Comparison of ENCODE assay signal across 19 mouse cellular contexts in the genomic region with DNA sequence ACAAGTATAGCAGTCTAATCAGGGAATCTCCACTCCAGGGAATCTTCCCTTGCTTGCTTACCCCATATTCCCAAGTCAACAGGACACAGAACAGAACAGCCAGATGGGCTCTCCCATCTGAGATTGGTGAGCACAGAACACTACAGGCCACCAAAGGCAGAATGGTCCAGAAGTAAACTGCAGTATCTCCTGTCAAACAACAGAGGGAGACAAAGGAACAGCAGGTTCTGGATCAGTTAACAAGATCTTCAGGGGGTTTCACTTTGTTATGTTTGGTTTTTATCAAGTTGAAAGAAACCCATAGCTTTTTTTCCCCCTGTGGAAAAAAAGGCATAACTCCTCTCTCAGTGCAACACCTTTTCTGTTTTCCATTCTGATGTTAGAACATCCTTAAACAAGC.
"Had no signal": no experiment of that assay in that cellular context is flagged by ENCODE, and none has a peak within 500 bp of the region (broad histone marks: within the 10 kb centered on the region; RNA-seq: fewer than 3 reads in every experiment).

No protein-coding gene starts in this region.

- H3K9ac ChIP-seq: limb, embryonic 13.5 days; liver, embryonic 12.5 days; liver, embryonic 15.5 days; midbrain, embryonic 13.5 days had no signal

- H3K4me3 ChIP-seq: limb, embryonic 10.5 days; limb, embryonic 13.5 days; liver, embryonic 12.5 days; liver, embryonic 15.5 days; megakaryocyte, embryonic 14.5 days; midbrain, embryonic 10.5 days; midbrain, embryonic 13.5 days had no signal

- H3K4me1 ChIP-seq: limb, embryonic 10.5 days; limb, embryonic 13.5 days; liver, embryonic 12.5 days; liver, embryonic 15.5 days; megakaryocyte, embryonic 14.5 days; midbrain, embryonic 10.5 days; midbrain, embryonic 13.5 days had no signal

- H3K9me3 ChIP-seq: limb, embryonic 10.5 days; liver, embryonic 12.5 days; liver, embryonic 15.5 days had no signal

- H3K27ac ChIP-seq: limb, embryonic 10.5 days; limb, embryonic 13.5 days; liver, embryonic 12.5 days; liver, embryonic 15.5 days; midbrain, embryonic 10.5 days; midbrain, embryonic 13.5 days had no signal

- DNase-seq: kidney, adult 18-20 months; kidney, adult 9 months; kidney, postnatal 14 days; kidney, postnatal 4 days; lung, adult 2 months; lung, postnatal 36 days; retina, postnatal 1 day; thymus, adult 18-20 months; thymus, postnatal 14 days; thymus, postnatal 4 days had no signal

- ATAC-seq: intestine, embryonic 16.5 days; liver, embryonic 12.5 days; midbrain, embryonic 13.5 days; midbrain, embryonic 16.5 days had no signal

- H3K36me3 ChIP-seq: limb, embryonic 10.5 days; limb, embryonic 13.5 days; liver, embryonic 12.5 days; liver, embryonic 15.5 days; midbrain, embryonic 10.5 days; midbrain, embryonic 13.5 days had no signal

- H3K4me2 ChIP-seq: limb, embryonic 13.5 days; liver, embryonic 12.5 days; liver, embryonic 15.5 days; midbrain, embryonic 13.5 days had no signal

- H3K27me3 ChIP-seq: limb, embryonic 13.5 days; liver, embryonic 12.5 days; liver, embryonic 15.5 days; megakaryocyte, embryonic 14.5 days; midbrain, embryonic 13.5 days had no signal
